Mouse (Mus musculus) heart, adult 2 months (tissue): ENCODE measurements around the gene Casp9. TPM values are rescaled to one million over a fixed set of nuclear protein-coding genes. Genes with fewer than 3 reads are reported as not detected.
A peak's percentile ranks its signal among the peaks of the same experiment; 100 is the strongest.

Experiments used
- DNase-seq, 2 experiments: peaks; one replicate each; pipeline ENCODE4 v3.0.0; 2021
- H3K27ac ChIP-seq: fragments of 200-600 bp; 2 replicates; pipeline ENCODE4 v1.8.1; 2022
- H3K27me3 ChIP-seq: fragments of 200-500 bp; 2 replicates; pipeline ENCODE4 v1.6.1; 2012; ENCODE audit warnings: mild to moderate bottlenecking, low read length, inconsistent platforms, mixed read lengths; ENCODE audit not compliant: control insufficient read depth, insufficient read depth
- H3K36me3 ChIP-seq: fragments of 200-500 bp; 2 replicates; pipeline ENCODE4 v1.6.1; 2012; ENCODE audit warnings: low read length, inconsistent platforms; ENCODE audit not compliant: control insufficient read depth, insufficient read depth
- H3K4me1 ChIP-seq: fragments of 200-500 bp; 2 replicates; pipeline ENCODE4 v1.6.1; 2011; ENCODE audit warnings: low read length; ENCODE audit not compliant: control insufficient read depth, insufficient read depth
- H3K4me3 ChIP-seq: fragments of 200-600 bp; 2 replicates; pipeline ENCODE4 v1.8.1; 2022
- H3K79me2 ChIP-seq: fragments of 200-500 bp; replicated peaks from 2 replicates; pipeline ENCODE4 v1.6.1; 2012; ENCODE audit warnings: mild to moderate bottlenecking, inconsistent platforms, low read length, moderate library complexity, mixed read lengths; ENCODE audit not compliant: control insufficient read depth, insufficient read depth
- H3K9ac ChIP-seq: fragments of 200-500 bp; 2 replicates; pipeline ENCODE4 v1.6.1; 2012; ENCODE audit warnings: low read depth, mild to moderate bottlenecking, control low read depth, inconsistent platforms, low read length, mixed read lengths
- CTCF ChIP-seq: fragments of 200-600 bp; IDR thresholded peaks from 2 replicates; pipeline ENCODE4 v1.8.1; 2022; ENCODE audit warnings: antibody characterized with exemption, mild to moderate bottlenecking, moderate library complexity
- EP300 ChIP-seq: fragments of 200-500 bp; IDR thresholded peaks from 2 replicates; pipeline ENCODE4 v1.6.1; 2011; ENCODE audit warnings: low read depth, low read length, control low read depth; ENCODE audit not compliant: insufficient read depth
- POLR2A ChIP-seq: fragments of 200-500 bp; IDR thresholded peaks from 2 replicates; pipeline ENCODE4 v1.6.1; 2011; ENCODE audit warnings: mild to moderate bottlenecking, low read depth, low read length, control low read depth; ENCODE audit not compliant: insufficient read depth
- WGBS: fragments of 180-500 bp; shearing (Covaris S2); methylation state at CpG from one replicate; pipeline ENCODE4 v1.1.7; 2018; 5-methylcytosine and 5-hydroxymethylcytosine counted together
- intact Hi-C: fragments of 180-260 bp; cut with DNase I; formaldehyde crosslinking; loops from one replicate; pipeline ENCODE4 v1.15.1; 2025
- polyA plus RNA-seq: library from polyadenylated mRNA; depleted of rRNA; stranded (reverse); fragments of >200 nt; gene quantifications from 2 replicates; pipeline ENCODE4 v1.2.3, GENCODE M21; 2012
- total RNA-seq, 2 experiments: library from RNA; stranded (reverse); gene quantifications; 2 replicates each; pipeline ENCODE4 v1.2.3; 2021

Casp9 gene
- total and polyA plus RNA-seq, 3 experiments, result 7.5 to 10.0 (median 8.1) TPM

DNA sequence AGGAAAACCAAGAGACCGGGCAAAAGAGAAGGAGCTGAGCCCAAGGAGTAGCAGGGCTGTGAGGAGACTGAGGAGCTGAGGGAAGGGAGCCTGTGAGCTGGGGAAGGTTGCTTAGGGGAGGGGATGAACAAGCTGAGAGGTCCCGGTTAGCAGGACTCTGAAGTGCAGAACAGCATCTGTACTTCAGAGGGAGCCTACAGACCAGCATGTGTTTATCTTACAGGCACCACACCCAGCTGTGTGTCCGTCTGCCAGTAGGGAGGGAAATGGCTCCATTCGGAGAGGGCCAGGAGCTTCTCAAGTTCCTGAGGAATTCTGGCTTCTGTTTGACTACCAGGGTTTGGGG is 41.4 kb upstream of the Casp9 start:
- Histone ChIP-seq H3K4me1 (peaks cover 3% of the 10 kb centered on the region; the same call in 1 of the 2 replicates), H3K79me2 (no peaks in the 10 kb centered on the region), H3K36me3 (no peaks in the 10 kb centered on the region), H3K4me3 (no peak overlapping the region), H3K27ac (no peak overlapping the region), H3K9ac (no peak overlapping the region), H3K27me3 (no peaks in the 10 kb centered on the region)
- intact Hi-C loops, result no loop called here
- WGBS, result 18% methylated on average over 4 of the region's 4 CpGs
- peak in 1 of 2 experiments; percentile 24 for DNase-seq
- TF ChIP-seq EP300 (no peak), CTCF (0 out of 2 replicates have a peak, but pooled peaks have one; percentile 6), POLR2A (no peak)

DNA sequence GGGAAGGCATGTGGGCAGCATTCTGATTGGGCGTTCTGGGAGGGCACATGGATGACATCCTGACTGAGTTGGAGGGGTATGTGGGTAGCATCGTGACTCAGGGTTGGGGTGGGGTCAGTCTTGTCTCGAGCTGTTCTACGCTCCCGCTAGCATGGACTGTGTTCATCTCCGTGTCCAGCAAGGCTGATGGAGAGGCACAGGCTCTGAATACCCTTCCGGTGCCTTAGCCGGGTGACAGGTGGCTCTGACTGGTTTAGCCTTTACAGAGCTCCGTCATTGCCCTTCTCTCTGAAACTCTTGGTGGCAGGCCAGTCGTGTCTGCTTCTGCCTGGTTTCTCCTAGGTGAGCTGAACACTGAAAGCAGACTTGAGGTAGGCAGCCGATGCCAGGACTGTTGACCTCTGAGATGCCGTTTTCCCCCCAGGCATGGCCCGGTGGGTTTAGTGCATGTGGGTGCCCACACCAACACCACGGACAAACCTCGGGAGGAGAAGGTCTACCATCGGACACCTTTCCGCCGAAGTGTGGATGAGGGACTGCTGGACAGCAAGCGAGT is 38.0 kb upstream of the Casp9 start:
- WGBS, result 90% methylated on average over 19 of the region's 19 CpGs
- Histone ChIP-seq H3K36me3 (no peaks in the 10 kb centered on the region), H3K4me3 (no peak overlapping the region), H3K79me2 (no peaks in the 10 kb centered on the region), H3K27ac (no peak overlapping the region), H3K4me1 (peaks cover 3% of the 10 kb centered on the region; the same call in 1 of the 2 replicates), H3K27me3 (no peaks in the 10 kb centered on the region), H3K9ac (no peak overlapping the region)
- no peak for DNase-seq
- intact Hi-C loops, result no loop called here
- TF ChIP-seq POLR2A (no peak), CTCF (no peak), EP300 (no peak)

DNA sequence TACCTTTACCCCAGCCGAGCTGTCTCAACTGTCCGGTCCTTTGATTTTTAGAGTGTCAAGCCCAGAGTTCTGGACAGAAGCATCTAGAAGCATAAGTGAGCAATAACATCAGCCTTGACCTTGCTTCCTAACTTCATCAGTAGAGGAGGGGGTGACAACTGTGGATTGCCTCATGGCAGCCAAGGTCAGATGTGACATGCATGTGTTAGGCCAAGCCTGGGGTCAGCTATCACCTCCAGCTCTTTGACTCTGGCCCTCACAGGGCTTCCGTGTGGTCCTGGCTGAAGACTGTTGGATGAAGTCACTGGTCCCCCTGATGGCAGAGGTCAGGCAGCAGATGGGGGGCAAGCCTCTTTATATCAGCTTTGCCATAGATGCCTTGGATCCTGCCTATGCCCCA is 36.3 kb upstream of the Casp9 start:
- Histone ChIP-seq H3K79me2 (no peaks in the 10 kb centered on the region), H3K27me3 (no peaks in the 10 kb centered on the region), H3K36me3 (no peaks in the 10 kb centered on the region), H3K4me3 (no peak overlapping the region), H3K27ac (no peak overlapping the region), H3K4me1 (no peaks in the 10 kb centered on the region), H3K9ac (no peak overlapping the region)
- no peak for TF ChIP-seq POLR2A
- no peak for TF ChIP-seq EP300
- TF ChIP-seq CTCF, result no peak
- intact Hi-C loops, result no loop called here
- 94% methylated on average over 3 of the region's 3 CpGs for WGBS
- no peak for DNase-seq

DNA sequence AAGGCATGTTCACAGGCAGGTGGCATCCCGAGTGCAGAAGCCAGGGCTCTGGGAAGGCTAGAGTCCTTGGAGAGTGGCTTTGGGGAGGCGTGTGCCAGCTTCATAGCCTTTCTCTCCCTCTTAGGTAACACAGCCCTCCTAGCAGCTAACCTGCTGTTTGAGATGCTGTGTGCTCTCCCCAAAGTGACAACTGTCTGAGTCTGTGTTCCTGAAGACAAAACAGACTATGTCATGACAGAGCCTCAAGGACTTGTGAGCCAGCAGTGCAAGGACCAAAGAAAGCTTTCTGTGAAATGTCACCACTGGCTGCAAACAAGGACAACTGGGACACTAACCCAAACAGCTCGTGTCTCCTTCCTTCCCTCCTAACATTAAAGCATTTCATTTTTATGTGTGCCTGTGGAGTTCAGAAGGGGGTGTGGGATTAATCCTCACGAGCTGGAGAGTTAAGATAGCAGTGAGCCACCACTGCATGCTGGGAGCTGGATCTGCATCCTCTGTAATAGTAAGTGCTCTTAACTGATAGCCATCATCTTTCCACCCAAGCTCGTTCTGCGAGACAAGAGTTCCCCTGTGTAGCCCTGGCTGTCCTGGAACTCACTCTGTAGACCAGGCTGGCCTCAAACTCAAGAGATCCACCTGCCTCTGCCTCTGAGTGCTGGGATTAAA is 34.4 kb upstream of the Casp9 start:
- Histone ChIP-seq H3K4me3 (no peak overlapping the region), H3K79me2 (no peaks in the 10 kb centered on the region), H3K27ac (no peak overlapping the region), H3K27me3 (no peaks in the 10 kb centered on the region), H3K4me1 (no peaks in the 10 kb centered on the region), H3K36me3 (no peaks in the 10 kb centered on the region), H3K9ac (no peak overlapping the region)
- DNase-seq, result no peak
- TF ChIP-seq POLR2A, result no peak
- TF ChIP-seq CTCF, result no peak
- no peak for TF ChIP-seq EP300
- intact Hi-C loops, result no loop called here
- 62% methylated on average over 6 of the region's 6 CpGs for WGBS

DNA sequence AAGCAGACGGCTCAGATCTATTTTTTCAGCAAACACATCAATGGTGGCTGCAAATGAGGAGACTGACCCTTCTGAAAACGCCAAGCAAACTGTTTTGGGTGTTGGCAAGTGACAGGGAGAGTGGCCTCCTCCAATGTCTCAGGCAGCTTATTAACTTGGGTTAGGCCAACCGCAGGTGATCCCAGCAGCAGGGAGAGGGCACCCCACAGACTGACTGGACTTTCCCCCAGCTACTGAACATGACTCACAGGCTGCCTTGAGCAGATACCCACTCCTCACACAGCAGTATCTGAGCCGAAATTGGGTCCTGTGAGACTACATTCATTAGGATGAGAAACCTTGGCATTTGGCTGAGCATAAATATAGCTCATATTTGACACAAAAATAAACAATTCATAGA is 32.5 kb upstream of the Casp9 start:
- TF ChIP-seq CTCF (no peak), EP300 (no peak), POLR2A (no peak)
- 81% methylated on average over 4 of the region's 4 CpGs for WGBS

DNA sequence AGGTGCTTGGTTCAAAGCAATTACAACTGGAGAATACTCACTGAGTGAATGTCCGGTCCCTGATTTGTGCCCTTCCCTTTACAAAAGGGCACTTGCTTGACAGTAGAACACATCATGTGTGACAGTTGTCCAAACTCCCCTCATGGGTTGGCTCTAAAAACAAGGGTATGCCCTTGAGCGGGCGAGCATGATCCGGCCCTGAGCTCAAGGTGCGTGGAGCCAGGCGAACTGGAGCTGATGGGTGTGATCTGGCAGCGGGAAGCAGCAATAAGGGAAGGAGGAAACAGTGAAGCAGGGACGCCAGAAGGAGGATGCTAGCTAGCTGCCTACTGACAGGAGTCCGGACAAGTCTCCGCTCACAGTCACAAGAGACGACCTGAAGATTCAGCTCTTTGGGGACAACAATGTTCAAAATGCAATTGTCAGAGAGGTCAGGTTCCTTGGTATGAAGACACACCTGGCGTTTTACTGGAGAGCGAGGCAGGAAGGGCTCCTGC is 31.3 kb upstream of the Casp9 start:
- 94% methylated on average over 13 of the region's 13 CpGs for WGBS

More for the DNA sequence above, 32.5 kb upstream of the Casp9 start:
- no peak overlapping the region for H3K27ac ChIP-seq
- no peak overlapping the region for H3K9ac ChIP-seq
- DNase-seq, result no peak
- intact Hi-C loops, result no loop called here
- no peaks in the 10 kb centered on the region for H3K27me3 ChIP-seq
- H3K36me3 ChIP-seq, result no peaks in the 10 kb centered on the region
- H3K79me2 ChIP-seq, result no peaks in the 10 kb centered on the region
- H3K4me1 ChIP-seq, result no peaks in the 10 kb centered on the region
- H3K4me3 ChIP-seq, result no peak overlapping the region

More for the DNA sequence above, 31.3 kb upstream of the Casp9 start:
- H3K36me3 ChIP-seq, result no peaks in the 10 kb centered on the region
- intact Hi-C loops, result no loop called here
- TF ChIP-seq CTCF (no peak), EP300 (no peak), POLR2A (no peak)
- DNase-seq, result no peak
- H3K27ac ChIP-seq, result no peak overlapping the region
- H3K9ac ChIP-seq, result no peak overlapping the region
- H3K4me3 ChIP-seq, result no peak overlapping the region
- H3K79me2 ChIP-seq, result no peaks in the 10 kb centered on the region
- no peaks in the 10 kb centered on the region for H3K27me3 ChIP-seq
- H3K4me1 ChIP-seq, result peaks cover 10% of the 10 kb centered on the region
